Mouse (Mus musculus): Measurements from ENCODE around the gene C130032M10Rik.

GRCm38 (mm10) chr9:114564667-114565066 is 49.2 kb downstream of the C130032M10Rik start:
- TF ChIP-seq SRF (IDR thresholded peaks at IDR 0.05; ENCODE audit: control insufficient read depth, insufficient read length, low read depth) (no peak), POLR2A (IDR thresholded peaks at IDR 0.05; ENCODE audit: insufficient read length, low read depth) (no peak), MYOD1 (IDR thresholded peaks at IDR 0.05; ENCODE audit: control insufficient read depth in 1 of 3, insufficient read length in 2 of 3, low read depth in 2 of 3) (no peak), TCF3 (IDR thresholded peaks at IDR 0.05; ENCODE audit: insufficient read length, low read depth) (no peak), REST (IDR thresholded peaks at IDR 0.05; ENCODE audit: insufficient read depth, insufficient read length) (no peak)

Data from myocyte (in vitro differentiated cells).